Mouse (Mus musculus): ENCODE measurements around the gene 0610010F05Rik.
A peak's percentile ranks its signal among the peaks of the same experiment; 100 is the strongest.

0610010F05Rik gene

GRCm38 (mm10) chr11:23565761-23566160 is 67.7 kb downstream of the 0610010F05Rik start:
- peak; percentile 50 to 66 for DNase-seq (ENCODE audit: low spot score in 2 of 2)

GRCm38 (mm10) chr11:23557039-23557630 is 76.3 kb downstream of the 0610010F05Rik start:
- no peak for DNase-seq (ENCODE audit: low spot score in 2 of 2)

- DNase-seq (ENCODE audit: low spot score in 2 of 2) = no peak
Observed at GRCm38 (mm10) chr11:23537446-23537845, 96.0 kb downstream of the 0610010F05Rik start.

- DNase-seq (ENCODE audit: low spot score in 2 of 2) = no peak
Observed at GRCm38 (mm10) chr11:23520473-23521205, 112.8 kb downstream of the 0610010F05Rik start, which contains the start of gene 1700093K21Rik. Gene 1700093K21Rik (minus strand): TSS chr11:23521155.

GRCm38 (mm10) chr11:23518981-23519380 is 114.5 kb downstream of the 0610010F05Rik start:
- no peak for DNase-seq (ENCODE audit: low spot score in 2 of 2)

GRCm38 (mm10) chr11:23515315-23515714 is 118.1 kb downstream of the 0610010F05Rik start:
- DNase-seq (ENCODE audit: low spot score in 2 of 2) = no peak
